Mouse (Mus musculus) heart, embryonic 12.5 days (tissue): Measurements from ENCODE around the gene Lekr1. TPM values are rescaled to one million over a fixed set of nuclear protein-coding genes. Genes with fewer than 3 reads are reported as not detected.

Experiments
- ATAC-seq: fragments of 200-750 bp; cut with Nextera tagmentation; 2 replicates; pipeline ENCODE4 v1.8.0; 2017; ENCODE audit warnings: moderate TSS enrichment, moderate library complexity; ENCODE audit not compliant: insufficient number of reproducible peaks, low FRiP score
- H3K27ac ChIP-seq: fragments of 300-500 bp; sonication (generic); 2 replicates; pipeline ENCODE4 v1.5.1; 2016; ENCODE audit warnings: mild to moderate bottlenecking, moderate library complexity; ENCODE audit not compliant: poor library complexity, severe bottlenecking
- H3K27me3 ChIP-seq: fragments of 300-500 bp; sonication (generic); replicated peaks from 2 replicates; pipeline ENCODE4 v1.6.1; 2016; ENCODE audit warnings: mild to moderate bottlenecking, moderate library complexity
- H3K36me3 ChIP-seq: fragments of 300-500 bp; sonication (generic); 2 replicates; pipeline ENCODE4 v1.6.1; 2016; ENCODE audit warnings: mild to moderate bottlenecking, moderate library complexity
- H3K4me1 ChIP-seq: fragments of 300-500 bp; sonication (generic); replicated peaks from 2 replicates; pipeline ENCODE4 v1.6.1; 2016; ENCODE audit warnings: mild to moderate bottlenecking
- H3K4me2 ChIP-seq: fragments of 300-500 bp; sonication (generic); 2 replicates; pipeline ENCODE4 v1.6.1; 2016; ENCODE audit warnings: mild to moderate bottlenecking, moderate library complexity
- H3K4me3 ChIP-seq: fragments of 300-500 bp; sonication (generic); 2 replicates; pipeline ENCODE4 v1.5.1; 2016; ENCODE audit warnings: mild to moderate bottlenecking
- H3K9ac ChIP-seq: fragments of 300-500 bp; sonication (generic); 2 replicates; pipeline ENCODE4 v1.6.1; 2016; ENCODE audit warnings: mild to moderate bottlenecking, moderate library complexity
- H3K9me3 ChIP-seq: fragments of 300-500 bp; sonication (generic); replicated peaks from 2 replicates; pipeline ENCODE4 v1.6.1; 2016; ENCODE audit warnings: mild to moderate bottlenecking, moderate library complexity
- WGBS: fragments of 180-500 bp; shearing (Covaris S2); methylation state at CpG from one replicate; pipeline ENCODE4 v1.1.7; 2016; 5-methylcytosine and 5-hydroxymethylcytosine counted together
- polyA plus RNA-seq: library from polyadenylated mRNA; unstranded; fragments of >200 nt; fragmentation: Nextera tagmentation; extraction: Ambion mirVana; gene quantifications from 2 replicates; pipeline ENCODE4 v1.2.1, GENCODE M21; 2016

Gene Lekr1
- polyA plus RNA-seq, 1 experiment from 2014 or later, result 6.9 TPM

DNA sequence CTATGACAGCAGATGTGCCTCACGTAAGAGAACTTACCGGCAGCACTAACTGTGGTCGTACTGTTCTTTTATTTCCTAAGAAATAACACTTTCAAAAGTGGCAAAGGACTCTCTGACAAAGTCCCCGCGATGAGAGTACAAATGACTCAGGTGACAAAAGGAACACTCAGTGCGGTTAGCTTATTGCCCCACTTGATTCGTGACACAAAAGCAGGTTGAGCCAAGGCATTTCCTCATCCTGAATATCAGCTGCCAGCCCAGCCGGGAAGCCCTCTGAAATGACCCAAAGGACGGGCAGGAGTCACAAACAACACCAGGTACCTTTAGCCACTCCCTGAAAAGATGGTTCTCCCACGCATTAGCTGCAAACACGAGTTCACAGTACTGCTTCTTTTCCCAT, 192.1 kb downstream of the Lekr1 start:
- no peak for ATAC-seq
- Histone ChIP-seq H3K4me1 (peaks cover 41% of the 10 kb centered on the region), H3K27ac (no peak overlapping the region), H3K27me3 (no peaks in the 10 kb centered on the region), H3K9me3 (no peaks in the 10 kb centered on the region), H3K4me2 (no peak overlapping the region), H3K36me3 (no peaks in the 10 kb centered on the region), H3K4me3 (no peak overlapping the region), H3K9ac (no peak overlapping the region)
- WGBS, result 49% methylated on average over 11 of the region's 11 CpGs

DNA sequence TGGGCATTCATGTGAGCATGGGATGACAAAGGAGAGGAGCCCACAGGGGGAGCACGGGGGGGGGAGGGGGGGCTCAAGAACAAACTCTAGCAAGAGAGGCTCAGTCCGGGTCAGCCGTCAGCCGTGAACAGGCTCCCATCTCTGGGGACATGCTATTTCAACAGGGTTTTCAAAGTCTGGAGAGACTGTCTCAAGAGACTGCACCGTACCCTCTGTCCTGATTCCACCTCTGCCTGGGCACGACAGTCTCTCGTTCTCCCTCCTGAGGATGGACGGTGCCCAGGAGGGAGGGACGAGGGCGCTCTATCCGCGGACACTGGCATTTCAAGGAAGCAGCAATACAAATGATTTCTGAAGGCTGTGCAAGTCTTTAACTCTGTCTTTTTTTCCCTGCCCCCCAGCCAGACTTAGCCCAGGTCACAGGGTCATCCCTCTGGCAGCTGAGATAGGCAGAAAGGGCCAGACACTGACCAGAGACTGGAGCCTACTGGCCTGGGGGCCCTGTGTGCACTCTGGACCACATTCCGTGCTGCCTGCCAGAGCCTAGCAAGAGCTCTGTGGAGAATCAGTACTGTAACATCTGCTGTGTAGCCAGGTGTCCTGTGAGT, 192.8 kb downstream of the Lekr1 start:
- H3K4me1 ChIP-seq, result peaks cover 46% of the 10 kb centered on the region
- peak overlapping the region; percentile 5; the same call in 1 of the 2 replicates for H3K9ac ChIP-seq
- WGBS, result 16% methylated on average over 13 of the region's 13 CpGs
- H3K9me3 ChIP-seq, result no peaks in the 10 kb centered on the region
- no peak overlapping the region for H3K27ac ChIP-seq
- H3K36me3 ChIP-seq, result no peaks in the 10 kb centered on the region
- H3K27me3 ChIP-seq, result no peaks in the 10 kb centered on the region
- no peak overlapping the region for H3K4me3 ChIP-seq
- H3K4me2 ChIP-seq, result peak overlapping the region; percentile 53
- peak; percentile 70 for ATAC-seq

DNA sequence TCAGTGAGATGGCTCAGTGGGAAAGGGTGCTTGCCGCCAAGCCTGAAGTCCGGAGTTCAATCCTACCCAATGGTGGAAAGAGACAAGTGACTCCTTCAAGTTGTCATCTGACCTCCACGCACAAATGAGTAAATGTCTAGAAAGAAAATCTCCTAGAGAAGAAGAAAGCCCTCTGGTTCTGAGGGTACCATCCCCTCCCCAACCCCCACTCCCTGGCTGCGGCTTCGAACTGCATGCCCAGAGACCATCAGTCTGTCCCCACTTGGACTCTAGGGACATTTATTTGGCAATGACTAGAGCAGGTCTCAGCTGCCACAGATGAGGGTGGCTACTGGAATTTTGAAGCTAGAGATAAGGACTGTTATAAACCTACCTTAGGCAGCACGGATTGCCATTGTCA, 193.7 kb downstream of the Lekr1 start:
- Histone ChIP-seq H3K36me3 (no peaks in the 10 kb centered on the region), H3K9me3 (no peaks in the 10 kb centered on the region), H3K4me1 (peaks cover 49% of the 10 kb centered on the region), H3K4me3 (no peak overlapping the region), H3K27ac (no peak overlapping the region), H3K9ac (no peak overlapping the region), H3K4me2 (no peak overlapping the region), H3K27me3 (no peaks in the 10 kb centered on the region)
- 72% methylated on average over 6 of the region's 6 CpGs for WGBS
- ATAC-seq, result no peak

DNA sequence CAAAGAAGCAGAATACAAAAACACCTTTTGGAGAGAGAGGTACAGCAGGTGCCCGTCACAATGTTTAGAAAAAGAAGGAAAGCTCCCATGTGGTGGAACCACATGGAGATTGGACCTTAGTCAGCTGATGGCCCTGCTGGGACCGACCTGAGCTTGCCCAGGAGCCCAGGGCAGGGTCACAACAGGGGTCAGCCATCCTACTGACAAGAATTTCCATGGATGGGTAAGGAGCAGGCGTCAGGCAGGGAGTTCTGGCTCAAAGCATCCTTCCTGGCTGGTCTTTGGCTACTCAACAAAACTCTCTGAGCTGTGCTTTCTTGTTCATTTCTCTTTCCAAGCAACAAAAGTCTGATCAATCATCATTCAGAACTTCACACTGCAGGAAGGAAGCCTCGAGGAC, 194.9 kb downstream of the Lekr1 start:
- H3K4me1 ChIP-seq, result peaks cover 49% of the 10 kb centered on the region
- no peak overlapping the region for H3K4me2 ChIP-seq
- no peak overlapping the region; the same call in 1 of the 2 replicates for H3K27ac ChIP-seq
- H3K27me3 ChIP-seq, result no peaks in the 10 kb centered on the region
- no peak overlapping the region for H3K4me3 ChIP-seq
- 44% methylated on average over 4 of the region's 4 CpGs for WGBS
- ATAC-seq, result no peak
- no peak overlapping the region for H3K9ac ChIP-seq
- 0 out of 2 replicates have a peak, but pooled peaks cover 4% of the 10 kb centered on the region for H3K9me3 ChIP-seq
- H3K36me3 ChIP-seq, result no peaks in the 10 kb centered on the region

DNA sequence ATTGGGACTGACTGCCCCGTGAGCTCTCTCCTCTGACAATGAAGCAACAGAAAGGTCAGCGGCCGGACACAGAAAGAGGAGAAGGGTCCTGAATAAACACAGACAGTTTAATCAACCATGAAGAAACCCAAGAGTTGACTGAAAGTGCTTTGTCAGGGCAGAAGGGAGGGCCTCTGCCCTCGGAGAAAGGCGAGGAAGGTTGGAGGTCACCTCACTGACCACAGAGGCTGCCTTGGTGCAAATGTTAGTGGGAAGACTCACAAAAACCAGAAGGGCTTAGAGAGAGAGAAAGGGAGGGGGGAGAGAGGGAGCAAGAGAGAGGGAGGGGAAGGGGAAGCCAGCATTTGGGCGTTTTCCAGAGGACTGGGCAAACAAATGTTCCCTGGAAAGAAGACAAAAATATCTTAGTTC, 195.4 kb downstream of the Lekr1 start:
- no peaks in the 10 kb centered on the region for H3K27me3 ChIP-seq
- WGBS, result 10% methylated on average over 6 of the region's 6 CpGs

DNA sequence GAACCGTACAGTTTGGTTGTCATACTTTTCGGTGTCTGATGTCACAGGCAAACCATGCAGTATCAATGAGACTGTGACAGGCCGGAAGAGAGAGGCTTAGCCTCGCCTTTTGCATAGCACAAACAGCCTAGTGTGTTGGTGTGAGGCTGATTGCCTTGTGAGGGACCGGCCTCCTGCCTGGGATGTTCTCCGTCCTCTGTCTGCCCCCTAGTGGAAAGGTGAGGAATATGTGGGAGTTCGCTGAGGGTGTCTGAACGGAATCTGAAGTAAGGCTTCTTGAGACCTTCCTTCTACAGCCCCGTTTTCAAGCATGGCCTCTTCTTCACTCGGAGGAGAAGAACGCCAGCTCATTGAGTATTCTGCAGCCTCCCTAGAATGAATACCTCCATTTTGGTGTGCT, 197.3 kb downstream of the Lekr1 start:
- 2% methylated on average over 11 of the region's 11 CpGs for WGBS
- Histone ChIP-seq H3K36me3 (no peaks in the 10 kb centered on the region), H3K4me1 (peaks cover 42% of the 10 kb centered on the region), H3K27ac (no peak overlapping the region), H3K4me3 (peak overlapping the region; percentile 21; the same call in 1 of the 2 replicates), H3K27me3 (no peaks in the 10 kb centered on the region), H3K9ac (peak overlapping the region; percentile 38), H3K9me3 (0 out of 2 replicates have a peak, but pooled peaks cover 4% of the 10 kb centered on the region), H3K4me2 (peak overlapping the region; percentile 58)
- peak; percentile 73 for ATAC-seq

More for the DNA sequence above, 195.4 kb downstream of the Lekr1 start:
- 0 out of 2 replicates have a peak, but pooled peaks cover 4% of the 10 kb centered on the region for H3K9me3 ChIP-seq
- 0 out of 2 replicates have a peak overlapping the region, but pooled peaks have one; percentile 5 for H3K4me2 ChIP-seq
- H3K4me1 ChIP-seq, result peaks cover 49% of the 10 kb centered on the region
- ATAC-seq, result no peak; the same call in 1 of the 2 replicates
- no peaks in the 10 kb centered on the region for H3K36me3 ChIP-seq
- no peak overlapping the region for H3K9ac ChIP-seq
- peak overlapping the region; percentile 10; the same call in 1 of the 2 replicates for H3K27ac ChIP-seq
- H3K4me3 ChIP-seq, result no peak overlapping the region

DNA sequence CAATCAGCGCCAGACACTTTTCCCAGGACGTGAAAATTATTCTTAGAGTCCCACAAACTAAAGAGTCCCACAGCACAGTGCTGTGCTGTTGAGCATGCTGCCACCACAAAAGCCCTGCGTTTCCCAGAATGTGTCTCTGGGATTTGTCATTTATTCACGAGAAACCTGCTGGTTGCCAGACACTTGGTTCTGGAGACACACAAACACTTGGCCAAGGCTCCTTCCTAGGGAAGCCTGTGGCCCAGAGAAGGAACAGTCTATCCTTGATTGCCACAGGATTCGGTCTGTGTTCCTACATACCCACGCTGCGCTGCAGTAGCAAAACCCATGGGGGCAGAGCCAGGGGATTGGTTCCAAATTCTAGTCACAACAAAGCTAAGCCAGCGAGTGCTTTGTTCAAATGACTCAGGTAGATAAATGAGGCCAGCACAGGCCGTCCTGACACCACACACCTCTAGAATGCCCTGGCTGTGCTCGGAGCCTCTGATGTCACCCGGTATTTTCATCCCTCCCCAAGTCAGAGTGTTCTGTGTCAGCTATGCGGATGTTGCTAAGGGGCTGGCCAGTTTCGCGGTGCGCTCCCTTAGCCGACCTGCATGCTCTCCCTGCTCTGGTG, 197.8 kb downstream of the Lekr1 start:
- Histone ChIP-seq H3K4me2 (peak overlapping the region; percentile 58), H3K4me3 (peak overlapping the region; percentile 21; the same call in 1 of the 2 replicates), H3K4me1 (peaks cover 37% of the 10 kb centered on the region), H3K27ac (no peak overlapping the region), H3K9me3 (0 out of 2 replicates have a peak, but pooled peaks cover 4% of the 10 kb centered on the region), H3K36me3 (no peaks in the 10 kb centered on the region), H3K9ac (peak overlapping the region; percentile 38), H3K27me3 (no peaks in the 10 kb centered on the region)
- ATAC-seq, result no peak
- 44% methylated on average over 16 of the region's 16 CpGs for WGBS

DNA sequence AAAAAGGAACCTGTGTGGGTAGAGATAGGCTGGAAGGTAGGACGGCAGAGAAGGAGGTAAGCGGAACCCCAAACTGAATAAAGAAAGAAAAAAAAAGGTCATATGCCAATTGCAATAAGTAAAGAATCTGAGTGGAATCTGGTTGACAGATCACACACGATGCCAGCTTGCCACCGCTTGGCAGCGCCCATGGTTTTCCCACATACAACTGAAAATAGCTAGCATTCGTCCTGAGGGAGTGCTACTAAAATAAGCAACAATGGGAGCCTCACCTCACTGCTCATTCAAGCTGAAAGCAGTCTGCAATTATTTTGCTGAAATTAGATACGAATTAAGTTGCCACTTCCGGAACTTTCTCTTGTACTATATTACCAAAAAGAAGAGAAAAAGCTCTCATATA, 202.9 kb downstream of the Lekr1 start:
- Histone ChIP-seq H3K4me1 (peaks cover 33% of the 10 kb centered on the region), H3K27ac (no peak overlapping the region), H3K9ac (no peak overlapping the region), H3K27me3 (no peaks in the 10 kb centered on the region), H3K36me3 (no peaks in the 10 kb centered on the region), H3K9me3 (0 out of 2 replicates have a peak, but pooled peaks cover 4% of the 10 kb centered on the region), H3K4me2 (no peak overlapping the region), H3K4me3 (no peak overlapping the region)
- WGBS, result 79% methylated on average over 8 of the region's 8 CpGs
- ATAC-seq, result no peak

DNA sequence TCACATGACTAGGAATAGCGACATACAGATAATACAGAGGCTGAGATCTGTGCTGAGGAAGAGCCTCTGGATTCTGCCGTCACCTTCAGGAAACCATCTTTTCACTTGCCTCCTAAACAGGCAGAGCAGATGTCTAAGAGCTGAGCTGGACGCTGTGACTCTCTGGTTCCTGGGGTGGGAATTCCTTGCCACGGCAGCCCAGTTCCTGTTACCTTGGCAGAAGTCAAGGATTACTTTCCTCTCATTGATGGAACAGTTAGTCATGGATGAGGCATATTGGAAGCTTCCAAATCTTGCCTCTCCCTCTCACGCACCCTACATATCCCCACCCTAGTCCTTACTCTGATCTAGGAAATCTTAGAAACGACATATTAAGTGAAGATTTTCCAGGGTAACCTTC, 203.7 kb downstream of the Lekr1 start:
- no peak overlapping the region for H3K4me3 ChIP-seq
- WGBS, result 59% methylated on average over 6 of the region's 6 CpGs
- H3K27me3 ChIP-seq, result no peaks in the 10 kb centered on the region
- 0 out of 2 replicates have a peak, but pooled peaks cover 4% of the 10 kb centered on the region for H3K9me3 ChIP-seq
- H3K9ac ChIP-seq, result no peak overlapping the region
- H3K27ac ChIP-seq, result no peak overlapping the region
- H3K4me1 ChIP-seq, result peaks cover 34% of the 10 kb centered on the region
- ATAC-seq, result no peak
- no peak overlapping the region for H3K4me2 ChIP-seq
- no peaks in the 10 kb centered on the region for H3K36me3 ChIP-seq

DNA sequence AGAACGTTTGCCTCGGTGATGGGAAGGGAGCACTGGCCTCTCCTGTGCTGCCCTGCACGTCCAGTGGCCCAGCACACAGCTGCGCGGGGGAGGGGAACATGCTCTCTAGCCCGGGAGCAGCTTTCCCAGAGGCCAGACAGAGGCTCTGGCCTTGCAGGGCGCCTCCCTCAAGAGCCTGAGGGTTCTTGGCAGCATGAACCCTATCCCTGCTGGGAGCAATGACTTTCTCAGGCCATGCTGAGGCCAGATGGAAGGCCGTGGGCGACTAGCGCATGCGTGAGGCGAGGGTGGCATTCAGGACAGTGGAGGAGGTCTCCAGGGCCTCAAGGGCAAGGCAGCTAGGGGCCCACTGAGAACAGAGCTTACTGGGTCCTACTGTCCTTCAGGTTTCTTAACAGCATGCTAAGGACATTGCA, 205.2 kb downstream of the Lekr1 start:
- peak overlapping the region; percentile 55 for H3K9ac ChIP-seq
- 5% methylated on average over 12 of the region's 12 CpGs for WGBS

DNA sequence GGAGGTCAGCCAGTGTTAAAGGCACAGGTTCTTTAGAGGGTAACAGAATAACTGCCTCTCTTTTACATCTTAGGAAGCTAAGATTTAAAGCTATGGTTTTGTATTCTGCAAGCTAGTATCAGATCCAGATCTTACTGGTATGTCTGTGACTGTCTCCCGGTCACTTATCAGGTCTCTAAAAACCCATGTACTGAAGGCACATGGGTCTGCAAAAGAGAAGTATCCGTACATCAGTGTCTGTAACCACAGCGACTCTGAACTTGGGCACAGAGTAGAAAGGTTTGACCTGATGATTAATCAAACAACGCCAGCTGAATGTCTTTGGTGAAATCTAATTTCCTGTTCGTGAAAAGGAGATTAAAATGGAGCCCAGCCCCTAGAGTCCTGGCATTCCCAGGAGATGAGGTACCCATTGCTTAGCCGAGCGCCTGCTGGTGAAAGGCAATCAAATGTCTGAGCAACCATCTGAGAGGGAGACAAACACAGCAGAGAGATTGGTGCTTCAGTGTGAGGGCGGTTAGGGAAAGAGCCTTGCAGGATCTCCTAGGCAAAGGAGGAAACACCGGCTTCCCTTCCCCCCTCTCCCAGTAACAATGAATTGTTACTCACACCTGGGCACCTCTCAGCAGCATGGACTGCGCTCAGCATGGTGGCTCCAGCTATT, 205.7 kb downstream of the Lekr1 start:
- Histone ChIP-seq H3K36me3 (no peaks in the 10 kb centered on the region), H3K4me3 (no peak overlapping the region), H3K4me1 (peaks cover 34% of the 10 kb centered on the region), H3K4me2 (peak overlapping the region; percentile 39; the same call in 1 of the 2 replicates), H3K9me3 (no peaks in the 10 kb centered on the region), H3K9ac (no peak overlapping the region), H3K27ac (peak overlapping the region; percentile 87), H3K27me3 (no peaks in the 10 kb centered on the region)
- no peak for ATAC-seq
- 29% methylated on average over 10 of the region's 10 CpGs for WGBS

More for the DNA sequence above, 205.2 kb downstream of the Lekr1 start:
- H3K9me3 ChIP-seq, result no peaks in the 10 kb centered on the region
- no peaks in the 10 kb centered on the region for H3K36me3 ChIP-seq
- peak overlapping the region; percentile 87 for H3K27ac ChIP-seq
- no peaks in the 10 kb centered on the region for H3K27me3 ChIP-seq
- no peak overlapping the region for H3K4me3 ChIP-seq
- H3K4me1 ChIP-seq, result peaks cover 34% of the 10 kb centered on the region
- H3K4me2 ChIP-seq, result peak overlapping the region; percentile 39
- ATAC-seq, result peak; percentile 82
